Mouse (Mus musculus): ENCODE measurements around the gene Pou5f2. TPM values are rescaled to one million over a fixed set of nuclear protein-coding genes. Genes with fewer than 3 reads are reported as not detected.
A peak's percentile ranks its signal among the peaks of the same experiment; 100 is the strongest.

The Pou5f2 gene
- total RNA-seq (2021): 1 to 10 TPM; 1.5 to 1.8 TPM
- long read RNA-seq, experiment 1: 0 reads
- long read RNA-seq, experiment 2: 0 reads

DNA sequence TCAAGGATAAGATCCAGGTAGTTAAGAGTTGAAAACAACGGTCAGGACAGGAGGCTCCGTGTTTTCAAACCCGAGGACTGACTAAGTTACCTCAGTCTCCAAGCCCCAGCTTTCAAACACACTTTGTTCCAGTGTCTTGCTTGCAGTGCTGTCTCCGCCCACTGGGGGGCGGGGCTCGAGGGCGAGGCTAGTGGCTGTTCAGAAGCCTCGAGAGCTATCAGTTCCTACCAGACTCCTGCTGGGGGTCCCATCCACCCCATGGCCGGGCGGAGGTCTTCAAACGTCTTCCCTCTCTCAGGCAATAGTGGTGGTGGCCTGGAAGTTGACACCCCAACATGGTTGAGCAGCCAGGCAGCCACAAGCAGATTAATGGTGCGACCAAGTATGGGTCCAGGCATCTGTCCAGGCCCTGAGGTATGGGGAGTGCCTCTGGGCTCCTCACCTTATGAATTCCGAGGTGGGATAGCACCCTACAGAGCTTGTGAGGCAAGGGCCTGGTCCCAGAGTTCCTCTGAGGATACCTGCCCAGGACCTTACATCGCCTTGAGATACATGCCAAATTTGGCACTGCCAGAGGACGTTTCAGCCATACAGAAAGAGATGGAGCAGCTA, at the start of gene Pou5f2:
Gene Pou5f2, plus strand, starts transcription at position 220 of the 612 bp plus-strand sequence.
- intact Hi-C loops (cut with DNase I): no loop called here
- no peak for DNase-seq (ENCODE audit: low spot score in 2 of 2)

DNA sequence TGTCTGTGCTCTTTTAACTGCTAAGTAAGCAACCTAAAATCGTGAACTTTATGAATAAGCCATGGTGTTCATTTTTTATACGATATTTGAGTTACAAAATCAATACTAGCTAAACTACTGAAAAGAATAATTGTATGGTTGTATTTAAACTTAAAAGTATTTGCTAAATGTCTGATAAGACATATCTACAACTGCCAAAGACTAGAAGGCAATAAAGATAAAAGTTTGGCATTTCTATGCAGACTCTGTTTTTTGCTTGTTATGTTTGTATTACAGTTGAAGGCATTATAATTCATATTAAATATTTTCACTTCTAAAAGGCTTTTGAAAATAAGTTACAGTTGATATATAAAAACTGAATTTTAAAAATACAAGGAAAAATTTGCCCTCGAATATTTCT, 48.5 kb upstream of the Pou5f2 start:
- intact Hi-C loops (cut with DNase I): no loop called here
- no peak for DNase-seq (ENCODE audit: low spot score in 2 of 2)

DNA sequence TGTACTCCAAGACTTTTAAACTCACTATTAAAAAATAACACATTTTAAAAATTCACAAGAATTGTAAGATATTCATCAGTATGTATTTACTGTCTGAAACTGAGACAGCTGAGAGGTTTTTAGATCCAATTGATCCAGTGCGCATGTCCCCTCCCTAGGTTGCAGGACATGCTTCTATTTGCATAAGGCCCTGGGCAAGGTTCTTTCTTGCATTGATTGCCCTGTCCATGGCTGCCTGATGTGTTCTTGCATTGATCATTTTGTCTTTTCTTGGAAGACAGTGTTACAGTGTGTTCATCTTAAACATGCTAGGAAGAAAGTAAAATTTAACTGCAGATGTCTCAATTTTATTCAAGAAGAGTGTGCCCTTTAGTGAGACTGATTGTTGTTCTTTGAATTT, 47.6 kb upstream of the Pou5f2 start:
- DNase-seq (ENCODE audit: low spot score in 2 of 2): no peak
- intact Hi-C loops (cut with DNase I): no loop called here

DNA sequence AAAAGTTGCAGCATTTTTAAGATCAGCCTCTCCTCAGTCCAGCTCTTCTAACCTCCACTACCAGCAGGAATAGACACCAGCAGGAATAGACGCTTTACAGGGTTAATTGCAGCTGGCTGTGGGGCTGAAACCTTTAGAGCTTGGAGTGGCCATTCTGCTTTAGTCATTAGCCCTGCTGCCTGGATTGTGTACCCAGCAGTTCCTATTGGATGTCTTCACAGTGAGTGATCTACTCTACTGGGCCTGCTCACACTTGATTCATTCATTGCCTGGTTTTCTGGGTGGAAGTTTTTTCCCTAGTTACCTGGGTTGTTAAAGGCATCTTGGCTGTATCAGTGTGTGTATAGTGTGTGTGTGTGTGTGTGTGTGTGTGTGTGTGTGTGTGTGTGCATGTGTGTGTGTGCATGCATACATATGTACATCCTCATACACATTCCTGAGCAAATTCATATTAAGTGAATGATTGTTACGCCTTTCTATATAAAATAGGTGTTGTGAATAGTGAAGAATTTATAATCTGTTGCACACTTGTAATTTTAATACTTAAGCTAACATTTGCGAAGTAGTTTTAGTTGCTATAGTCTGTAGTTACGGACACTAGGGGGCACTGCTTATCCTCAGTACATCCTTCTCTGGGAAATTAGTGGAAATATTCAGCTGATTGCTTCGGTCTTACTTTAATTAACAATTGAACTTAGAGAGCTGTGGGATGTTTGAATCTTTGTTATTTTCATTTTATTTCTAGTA, 42.4 kb upstream of the Pou5f2 start:
- peak; percentile 66 to 77 for DNase-seq (ENCODE audit: low spot score in 2 of 2)
- intact Hi-C loops (cut with DNase I): loop anchor here (5.0 kb wide), 2 partner anchors 190 to 215 kb away; partner anchors contain the start of gene Nr2f1

DNA sequence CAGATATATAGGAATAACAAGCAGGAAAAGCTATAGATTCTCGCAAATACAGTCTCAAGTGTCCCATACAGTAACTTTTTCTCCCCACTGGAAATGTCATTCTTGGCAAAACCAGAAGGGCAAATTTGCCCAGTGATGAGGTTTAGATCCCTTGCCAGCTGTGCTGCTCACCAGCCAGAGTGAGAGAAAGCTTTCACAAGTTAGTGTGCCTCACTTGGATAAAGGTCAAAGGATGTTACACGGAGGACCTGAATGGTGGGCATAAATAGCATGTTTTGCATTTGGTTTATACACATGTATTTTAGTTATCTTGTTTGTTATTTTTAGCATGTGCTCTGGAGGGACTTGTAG, 41.9 kb upstream of the Pou5f2 start:
- no peak for DNase-seq (ENCODE audit: low spot score in 2 of 2)

DNA sequence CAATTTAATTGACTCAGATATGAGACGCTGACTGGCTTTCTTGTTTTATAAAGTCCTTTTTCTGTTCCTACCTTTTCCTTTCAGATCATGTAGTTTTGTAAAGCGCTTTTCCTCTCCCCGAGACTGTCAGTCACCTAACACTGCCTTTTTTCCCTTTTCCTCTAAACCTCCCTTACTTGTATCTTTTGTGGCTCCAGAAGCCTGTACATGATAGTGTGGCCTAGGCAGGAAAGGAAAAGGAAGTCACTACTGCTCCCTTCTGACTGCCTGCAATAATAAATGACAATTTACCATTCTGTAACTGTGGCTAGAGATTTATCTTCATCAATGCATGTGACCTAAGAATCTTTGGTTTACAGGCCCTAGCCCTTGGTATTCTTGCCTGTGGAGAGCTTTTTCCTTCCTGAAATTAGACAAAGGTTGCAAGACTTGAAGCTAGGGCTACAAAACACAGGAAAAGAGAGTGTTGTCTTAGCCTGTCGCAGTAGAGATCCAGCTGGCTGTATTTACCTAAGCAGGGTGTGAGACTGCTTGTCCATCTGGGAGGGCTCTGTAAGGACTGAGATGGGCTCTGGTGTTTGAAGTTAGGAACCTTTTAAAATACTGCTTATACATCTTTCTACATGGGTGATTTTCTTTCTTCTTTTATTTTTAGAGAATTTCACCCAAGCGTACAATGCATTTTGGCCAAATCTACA, 33.4 kb upstream of the Pou5f2 start:
- DNase-seq (ENCODE audit: low spot score in 2 of 2): no peak
- intact Hi-C loops (cut with DNase I): no loop called here

More for the DNA sequence above, 41.9 kb upstream of the Pou5f2 start:
- intact Hi-C loops (cut with DNase I): loop anchor here (5.0 kb wide), 2 partner anchors 189 to 214 kb away; partner anchors contain the start of gene Nr2f1

DNA sequence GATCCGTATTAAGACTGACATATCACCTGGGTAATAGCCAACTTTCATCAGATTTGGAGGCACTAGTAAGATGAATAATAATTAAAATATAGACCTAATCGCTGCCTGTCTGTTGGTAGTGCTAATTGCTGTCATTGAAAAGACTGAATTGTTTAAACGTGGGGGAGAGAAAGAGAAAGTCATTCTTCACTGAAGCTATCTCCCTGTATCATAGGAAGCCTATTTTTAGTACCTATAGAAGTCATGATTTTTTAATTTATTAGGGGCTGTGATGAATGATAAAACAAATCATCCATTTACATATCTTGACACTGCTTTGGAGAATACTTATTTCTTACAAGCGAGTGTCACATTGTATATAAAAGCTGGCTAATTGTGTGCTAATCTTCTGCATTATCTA, 20.1 kb upstream of the Pou5f2 start:
- no peak for DNase-seq (ENCODE audit: low spot score in 2 of 2)
- intact Hi-C loops (cut with DNase I): no loop called here

DNA sequence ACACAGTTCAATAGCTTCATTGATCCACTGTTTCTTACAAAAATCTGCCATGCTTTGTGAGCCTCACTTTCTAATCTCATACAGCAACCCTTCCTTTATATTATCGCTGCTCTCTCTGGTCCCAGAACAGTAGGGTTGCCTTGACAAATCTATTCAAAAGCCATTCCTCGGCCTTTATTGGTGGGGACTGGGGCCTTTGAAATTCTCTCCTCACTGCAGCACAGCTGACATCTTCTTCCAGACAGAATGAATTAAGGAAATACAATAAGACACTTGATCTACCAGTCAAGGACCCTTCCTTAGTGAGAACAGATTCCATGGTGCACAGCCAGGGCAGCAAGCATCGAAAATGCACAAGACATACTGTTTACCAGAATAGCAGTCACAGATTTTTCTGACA, 19.4 kb upstream of the Pou5f2 start:
- intact Hi-C loops (cut with DNase I): no loop called here

DNA sequence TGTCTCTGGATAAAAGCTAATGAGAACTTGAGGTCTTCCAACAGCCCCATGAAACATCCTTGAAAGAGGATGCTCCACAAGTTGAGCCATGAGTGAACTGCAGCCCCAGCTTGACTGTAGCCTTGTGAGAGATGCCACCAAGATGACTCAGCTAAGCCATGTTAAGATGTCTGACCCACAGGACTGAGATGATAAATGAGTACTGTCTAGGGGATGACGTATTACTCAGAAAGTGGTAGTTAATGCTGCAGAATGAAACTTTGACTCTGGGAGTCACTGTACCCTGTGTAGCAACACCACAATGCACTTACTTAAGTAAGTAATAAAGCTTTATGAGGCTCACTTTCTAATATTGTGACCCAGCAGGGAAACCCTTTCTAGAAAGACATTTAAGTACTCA, 14.5 kb upstream of the Pou5f2 start:
- no peak for DNase-seq (ENCODE audit: low spot score in 2 of 2)
- intact Hi-C loops (cut with DNase I): no loop called here

More for the DNA sequence above, 19.4 kb upstream of the Pou5f2 start:
- no peak for DNase-seq (ENCODE audit: low spot score in 2 of 2)

DNA sequence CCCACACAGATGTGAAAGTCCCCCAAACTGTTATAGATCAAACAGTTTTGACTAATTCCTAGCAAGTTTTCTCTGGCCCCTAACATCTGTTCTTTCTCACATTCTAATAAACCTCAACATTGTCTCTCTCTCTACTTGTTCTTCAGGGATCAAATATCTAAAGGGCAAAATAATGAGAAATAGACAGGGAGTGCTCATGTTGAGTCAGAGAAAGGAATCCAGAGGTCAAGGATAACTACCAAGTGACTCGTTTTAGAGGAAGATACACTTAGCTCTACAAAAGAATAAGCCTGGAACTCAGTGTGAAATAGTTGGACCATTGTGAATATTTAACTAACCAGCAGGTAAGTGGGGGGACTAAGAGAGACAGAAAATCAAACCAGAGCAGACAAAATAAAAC, 8.1 kb downstream of the Pou5f2 start:
- DNase-seq (ENCODE audit: low spot score in 2 of 2): no peak
- intact Hi-C loops (cut with DNase I): no loop called here

DNA sequence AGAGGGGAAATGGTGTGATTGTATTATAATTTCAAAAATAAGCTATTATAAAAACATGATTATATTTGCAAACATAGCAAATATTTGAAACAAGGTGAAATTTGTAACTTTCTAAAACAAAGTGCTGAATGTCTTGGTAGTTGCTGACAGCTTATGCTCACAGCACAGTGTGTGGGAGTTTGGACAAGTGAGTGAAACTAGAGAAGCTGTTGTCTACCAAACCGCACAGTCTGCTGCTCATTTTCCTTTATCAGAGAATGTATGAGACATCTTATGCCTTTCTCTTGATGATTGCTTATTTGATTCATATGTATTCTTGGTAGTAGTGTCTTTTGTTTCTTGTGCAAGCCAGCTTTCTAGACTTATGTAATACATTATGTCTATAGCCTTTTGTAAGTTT, 12.5 kb downstream of the Pou5f2 start:
- intact Hi-C loops (cut with DNase I): no loop called here
- DNase-seq (ENCODE audit: low spot score in 2 of 2): no peak

DNA sequence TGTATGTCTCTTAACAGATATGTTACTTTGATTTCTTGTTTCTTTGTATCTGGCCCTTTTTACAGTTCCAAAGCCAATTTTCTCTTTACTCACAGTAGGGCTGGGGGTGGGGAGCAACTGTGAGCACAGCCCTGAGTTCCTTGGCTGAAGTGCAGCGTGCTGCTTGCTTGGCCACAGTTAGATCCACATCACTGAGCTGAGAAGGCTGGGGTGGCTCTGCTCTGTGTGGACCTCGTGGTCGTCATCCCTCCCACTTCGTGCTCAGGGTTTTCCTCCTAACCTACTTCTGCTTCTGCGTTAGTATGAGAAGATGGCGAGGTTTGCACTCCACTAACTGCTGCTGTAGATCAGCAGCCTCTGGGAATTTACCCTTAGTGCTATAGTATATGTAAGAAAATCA, 18.5 kb downstream of the Pou5f2 start:
- peak in 1 of 2 experiments; percentile 7 for DNase-seq (ENCODE audit: low spot score in 2 of 2)
- intact Hi-C loops (cut with DNase I): no loop called here

DNA sequence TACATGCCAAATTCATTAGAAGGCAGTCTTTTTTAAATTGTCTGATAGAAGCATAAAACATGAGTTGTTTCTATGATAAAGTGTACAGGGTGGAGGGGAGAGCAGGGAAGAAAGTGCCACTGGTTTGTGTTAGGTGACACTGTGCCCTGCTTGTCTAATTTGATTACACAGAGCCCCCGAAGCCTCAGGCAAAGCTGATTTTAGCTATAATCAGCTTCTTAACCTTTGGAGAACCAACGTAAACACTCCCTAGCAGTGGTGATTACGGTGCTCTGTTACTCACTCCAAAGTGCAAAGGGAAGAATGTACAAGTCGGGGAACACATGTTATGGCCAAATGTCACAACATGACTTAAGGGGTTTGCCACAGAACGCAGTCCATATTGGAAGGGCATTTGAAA, 20.4 kb downstream of the Pou5f2 start:
- DNase-seq (ENCODE audit: low spot score in 2 of 2): no peak
- intact Hi-C loops (cut with DNase I): no loop called here

Other genes with a start within 250 kb of the Pou5f2 start
- gene Nr2f1, start 174.9 kb downstream of the Pou5f2 start, total RNA-seq (2021): 100 to 1,000 TPM; 133 to 142 TPM